13 mouse cellular contexts compared by ENCODE assay signal in genomic region chr5:138932460-138933432, GRCm38 (mm10).
DNase-seq lines count a peak whose midpoint lies in the region; ATAC-seq and TF ChIP-seq lines count a peak whose summit lies in the region.
"Had no signal": no experiment of that assay in that cellular context is flagged by ENCODE, and none has a peak within 500 bp of the region (broad histone marks: within the 10 kb centered on the region; RNA-seq: fewer than 3 reads in every experiment).

No protein-coding gene starts in this region.

- no peak overlapping the region for H3K9ac ChIP-seq in lung, embryonic 15.5 days
- no peak overlapping the region for H3K9ac ChIP-seq in forebrain, embryonic 14.5 days (ENCODE audit: low read length)
- no peak overlapping the region for H3K9ac ChIP-seq in stomach, embryonic 14.5 days (replicated peaks; ENCODE audit: low read depth, low read length)
- H3K9ac ChIP-seq: hindbrain, embryonic 15.5 days had no signal

- H3K4me3 ChIP-seq in lung, embryonic 15.5 days: no peak overlapping the region
- no peak overlapping the region for H3K4me3 ChIP-seq in forebrain, embryonic 14.5 days (ENCODE audit: low read depth, low read length)
- H3K4me3 ChIP-seq in stomach, embryonic 14.5 days (ENCODE audit: low read depth, low read length): no peak overlapping the region
- no peak overlapping the region for H3K4me3 ChIP-seq in thymus, adult 2 months (ENCODE audit: control insufficient read depth, insufficient read depth, low read length)
- H3K4me3 ChIP-seq: hindbrain, embryonic 15.5 days; left cerebral cortex, adult 2 months had no signal

- DNase-seq in lung, postnatal 36 days: no peak
- no peak for DNase-seq in forebrain, embryonic 14.5 days (ENCODE audit: low spot score)
- peak; percentile 62 to 69 for DNase-seq in kidney, postnatal 25 days
- DNase-seq in thymus, adult 2 months: no peak
- DNase-seq in right cerebral cortex, postnatal 4 days: no peak
- DNase-seq: cerebellum, adult 11-12 months had no signal

- no peak overlapping the region for H3K27ac ChIP-seq in lung, embryonic 15.5 days
- no peak overlapping the region for H3K27ac ChIP-seq in forebrain, embryonic 14.5 days (ENCODE audit: low read depth, low read length)
- H3K27ac ChIP-seq in stomach, embryonic 14.5 days (ENCODE audit: low read length): peak overlapping the region; percentile 62
- H3K27ac ChIP-seq in thymus, adult 2 months (ENCODE audit: control insufficient read depth, insufficient read depth, low read length): no peak overlapping the region
- H3K27ac ChIP-seq: hindbrain, embryonic 15.5 days; left cerebral cortex, adult 2 months; macrophage had no signal

- peaks cover 10% of the 10 kb centered on the region; the same call in 1 of the 2 replicates for H3K27me3 ChIP-seq in lung, embryonic 15.5 days
- H3K27me3 ChIP-seq in forebrain, embryonic 14.5 days (replicated peaks; ENCODE audit: control insufficient read depth, insufficient read depth, low read length): no peaks in the 10 kb centered on the region
- H3K27me3 ChIP-seq in stomach, embryonic 14.5 days (ENCODE audit: control insufficient read depth, insufficient read depth, low read length): no peaks in the 10 kb centered on the region
- H3K27me3 ChIP-seq in thymus, adult 2 months (ENCODE audit: control insufficient read depth, insufficient read depth, low read length): no peaks in the 10 kb centered on the region
- H3K27me3 ChIP-seq: hindbrain, embryonic 15.5 days had no signal

- 13% methylated on average over 18 of the region's 18 CpGs for WGBS in lung, embryonic 15.5 days
- 6% methylated on average over 18 of the region's 18 CpGs for WGBS in forebrain, embryonic 14.5 days
- WGBS in stomach, embryonic 14.5 days: 19% methylated on average over 18 of the region's 18 CpGs
- 35% methylated on average over 18 of the region's 18 CpGs for WGBS in thymus, adult 2 months

- H3K9me3 ChIP-seq in lung, embryonic 15.5 days: no peaks in the 10 kb centered on the region
- no peaks in the 10 kb centered on the region for H3K9me3 ChIP-seq in forebrain, embryonic 14.5 days (replicated peaks; ENCODE audit: control insufficient read depth, low read length)
- H3K9me3 ChIP-seq in stomach, embryonic 14.5 days (ENCODE audit: control insufficient read depth, low read depth, low read length): no peaks in the 10 kb centered on the region
- H3K9me3 ChIP-seq: hindbrain, embryonic 15.5 days had no signal

- TF ChIP-seq CTCF in thymus, adult 2 months (IDR thresholded peaks at IDR 0.05; ENCODE audit: borderline replicate concordance, control insufficient read depth, extremely low read depth, insufficient read depth, low read length, poor library complexity): no peak

- peaks cover 26% of the 10 kb centered on the region for H3K4me1 ChIP-seq in lung, embryonic 15.5 days
- peaks cover 14% of the 10 kb centered on the region for H3K4me1 ChIP-seq in forebrain, embryonic 14.5 days (ENCODE audit: control insufficient read depth, insufficient read depth, low read length)
- H3K4me1 ChIP-seq in stomach, embryonic 14.5 days (ENCODE audit: control insufficient read depth, insufficient read depth, low read length): peaks cover 11% of the 10 kb centered on the region
- no peaks in the 10 kb centered on the region; the same call in 1 of the 2 replicates for H3K4me1 ChIP-seq in thymus, adult 2 months (replicated peaks; ENCODE audit: control insufficient read depth, insufficient read depth, low read length)

- H3K36me3 ChIP-seq in lung, embryonic 15.5 days: no peaks in the 10 kb centered on the region
- H3K36me3 ChIP-seq in forebrain, embryonic 14.5 days (ENCODE audit: control insufficient read depth, insufficient read depth, low read length): no peaks in the 10 kb centered on the region
- H3K36me3 ChIP-seq in stomach, embryonic 14.5 days (ENCODE audit: control insufficient read depth, insufficient read depth, low read length): no peaks in the 10 kb centered on the region
- H3K36me3 ChIP-seq in thymus, adult 2 months (ENCODE audit: control insufficient read depth, insufficient read depth, low read length): no peaks in the 10 kb centered on the region
- H3K36me3 ChIP-seq: hindbrain, embryonic 15.5 days had no signal

- H3K4me2 ChIP-seq in lung, embryonic 15.5 days: peak overlapping the region; percentile 3; the same call in 1 of the 2 replicates
- H3K4me2 ChIP-seq in forebrain, embryonic 14.5 days (ENCODE audit: low read length): peak overlapping the region; percentile 12
- H3K4me2 ChIP-seq in stomach, embryonic 14.5 days (replicated peaks; ENCODE audit: low read depth, low read length): no peak overlapping the region
- H3K4me2 ChIP-seq: hindbrain, embryonic 15.5 days had no signal

- ATAC-seq in lung, embryonic 15.5 days (ENCODE audit: borderline replicate concordance, extremely low read depth, low FRiP score, low TSS enrichment): no peak
- ATAC-seq in forebrain, embryonic 14.5 days: peak; percentile 48
- peak; percentile 11; the same call in 1 of the 2 replicates for ATAC-seq in stomach, embryonic 14.5 days (ENCODE audit: insufficient number of reproducible peaks, insufficient read depth, low FRiP score, low read depth)
- no peak for ATAC-seq in megakaryocyte progenitor cell, adult 5-6 weeks (replicated peaks; ENCODE audit: poor library complexity)
- ATAC-seq: activated CD4-positive, CD25-positive, alpha-beta regulatory T cell, adult 4 months had no signal

- TF ChIP-seq POLR2A in thymus, adult 2 months (IDR thresholded peaks at IDR 0.05; ENCODE audit: control insufficient read depth, extremely low read depth, insufficient read depth, low read length, poor library complexity): no peak

Comparison
In these comparisons a context has a peak if more than half of its experiments do, and no peak if none do; other contexts are left out.
1. ATAC-seq: peak in forebrain, embryonic 14.5 days (single experiment) and stomach, embryonic 14.5 days (single experiment); none in lung, embryonic 15.5 days (single experiment) and megakaryocyte progenitor cell, adult 5-6 weeks (single experiment).
2. DNase-seq: peak in kidney, postnatal 25 days (2 of 2); none in lung, postnatal 36 days (single experiment), forebrain, embryonic 14.5 days (single experiment), thymus, adult 2 months (single experiment) and right cerebral cortex, postnatal 4 days (single experiment).